Mouse (Mus musculus) gastrocnemius, postnatal 4 days (tissue): ENCODE results near the gene Camk1. TPM values are rescaled to one million over a fixed set of nuclear protein-coding genes. Genes with fewer than 3 reads are reported as not detected.
"Not testable (repeated sequence)": the region's sequence is repeated elsewhere in the genome, so short reads cannot be mapped to it uniquely, and the experiment has no call there.

ENCODE experiments used
- DNase-seq, 2 experiments: peaks; one replicate each; pipeline ENCODE4 v3.0.0; 2021 to 2022; ENCODE audit warnings: low spot score in 2 of 2, mixed read lengths in 2 of 2
- total RNA-seq, 2 experiments: library from RNA; stranded (reverse); gene quantifications; 2 replicates each; pipeline ENCODE4 v1.2.3; 2021

The Camk1 gene
- total RNA-seq, 2 experiments from 2014 or later: 47.5 to 49.5 TPM

DNA sequence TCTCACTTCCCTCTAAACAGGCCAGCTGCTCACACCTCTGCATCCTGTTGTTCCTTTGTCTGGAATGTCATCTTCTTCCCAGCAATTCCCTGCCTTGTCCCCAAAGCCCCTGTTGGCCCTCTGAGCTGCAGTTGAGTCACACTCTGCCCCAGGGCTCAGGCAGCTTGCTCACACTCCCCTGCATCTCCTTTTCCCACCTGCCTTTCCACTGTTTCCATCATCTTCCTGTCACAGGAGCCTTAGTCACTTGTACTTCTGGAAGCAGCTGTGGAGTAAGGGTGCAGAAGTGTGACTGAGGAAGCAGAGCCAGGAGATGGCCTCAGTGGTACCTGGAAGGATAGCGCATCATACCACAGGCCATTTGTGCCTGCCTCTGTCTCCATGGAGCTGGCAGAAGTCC, 18.5 kb upstream of the Camk1 start:
- DNase-seq: no peak

DNA sequence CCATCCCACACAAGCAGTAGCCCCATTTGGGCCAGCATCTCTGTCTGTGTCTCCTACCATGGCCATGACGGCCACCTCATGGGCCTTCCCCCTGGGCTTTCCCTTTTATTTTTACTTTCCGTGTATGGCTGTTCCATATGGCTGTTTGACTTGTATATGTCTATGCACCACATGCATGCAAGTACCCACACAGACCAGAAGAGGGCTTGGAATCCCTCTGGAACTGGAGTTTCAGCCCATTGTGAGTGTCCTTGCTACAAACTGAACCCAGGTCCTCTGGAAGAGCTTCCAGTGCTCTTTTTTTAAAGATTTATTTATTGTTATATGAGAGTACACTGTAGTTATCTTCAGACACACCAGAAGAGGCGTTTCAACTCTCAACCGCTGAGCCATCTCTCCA, 17.7 kb upstream of the Camk1 start:
- no peak for DNase-seq

DNA sequence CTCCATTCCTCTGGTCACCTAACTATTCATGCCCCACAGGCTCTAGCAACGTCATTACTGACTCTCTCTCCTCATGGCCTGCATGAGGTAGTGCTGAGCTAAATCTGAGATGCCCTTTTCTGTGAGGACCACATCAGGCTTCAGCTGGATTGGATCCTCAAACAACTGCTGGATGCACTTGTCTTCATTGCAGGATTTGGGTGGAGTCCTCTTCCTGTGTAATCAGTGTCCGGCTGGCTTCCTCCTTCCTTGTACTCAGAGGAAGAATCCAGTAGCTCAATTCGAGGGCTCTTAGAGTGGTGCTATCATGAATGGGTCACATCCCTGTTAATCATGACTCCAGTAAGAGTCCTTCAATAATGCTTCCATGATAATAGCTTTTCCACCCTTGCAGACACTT, 9.9 kb upstream of the Camk1 start:
- no peak for DNase-seq

DNA sequence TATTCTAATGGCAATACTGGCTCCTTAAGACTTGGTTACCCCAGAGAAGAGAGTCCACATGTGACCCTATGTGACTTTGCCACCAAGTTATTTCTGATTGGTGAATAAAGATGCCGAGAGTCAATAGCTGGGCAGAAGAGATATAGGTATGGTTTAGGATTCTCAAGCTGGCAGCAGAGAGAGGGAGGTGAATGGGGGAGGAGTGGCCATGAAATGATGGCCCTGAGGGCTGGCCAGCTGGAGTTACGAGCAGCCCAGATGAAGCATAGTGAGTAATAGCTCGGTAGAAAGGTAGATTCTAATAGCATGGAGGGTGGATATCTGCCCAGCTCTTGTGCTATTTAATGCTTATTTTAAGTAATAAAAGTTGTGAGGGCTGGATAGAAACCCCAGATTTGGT, 9.0 kb upstream of the Camk1 start:
- no peak for DNase-seq

GRCm38 (mm10) chr6:113351653-113352052, 7.9 kb upstream of the Camk1 start:
- DNase-seq: no peak

GRCm38 (mm10) chr6:113351161-113351560, 7.4 kb upstream of the Camk1 start:
- no peak for DNase-seq

DNA sequence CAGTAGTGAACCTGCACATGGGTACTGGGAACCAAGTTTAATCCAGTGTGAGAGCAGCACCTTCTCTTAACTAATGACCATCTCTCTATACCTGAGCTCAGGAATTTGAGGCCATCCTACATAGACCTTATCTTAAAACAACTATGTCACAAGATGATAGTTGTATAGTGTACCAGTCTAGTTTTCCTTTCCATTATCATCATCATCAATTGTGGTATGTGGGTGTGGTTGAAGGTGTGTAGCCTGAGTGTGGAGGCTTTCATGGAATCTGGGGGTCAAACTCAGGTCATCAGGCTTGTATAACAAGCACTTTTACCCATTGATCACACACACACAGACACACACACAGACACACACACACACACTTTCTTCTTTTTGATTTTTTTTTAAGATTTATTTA, 6.8 kb upstream of the Camk1 start:
- DNase-seq: no peak

- DNase-seq: no peak
Measured at GRCm38 (mm10) chr6:113346897-113347296, 3.1 kb upstream of the Camk1 start.

DNA sequence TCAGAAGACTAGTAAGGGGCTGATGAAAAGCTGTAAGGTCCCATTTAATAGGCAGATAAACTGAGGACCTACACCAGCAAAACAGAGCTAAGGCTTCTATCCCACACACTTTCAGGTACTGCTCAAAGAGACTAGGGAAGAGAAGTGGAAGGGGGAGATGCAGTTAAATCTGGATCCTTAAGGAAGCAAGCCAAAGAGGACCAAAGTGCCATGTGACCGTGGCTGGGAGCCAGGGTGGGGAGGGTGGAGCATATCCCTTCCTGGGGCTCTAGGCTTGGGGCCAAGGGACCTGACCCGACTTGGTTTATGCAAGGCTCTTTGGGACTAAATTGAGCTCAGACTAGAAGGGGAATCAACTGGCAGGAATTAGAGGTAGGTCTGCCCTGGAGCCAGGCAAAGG, 537 bp upstream of the Camk1 start:
- DNase-seq: peak in 1 of 2 experiments; percentile 53

- no peak for DNase-seq
Measured at GRCm38 (mm10) chr6:113342297-113342696, 1.5 kb downstream of the Camk1 start.

- no peak for DNase-seq
Measured at GRCm38 (mm10) chr6:113341574-113341973, 2.2 kb downstream of the Camk1 start.

DNA sequence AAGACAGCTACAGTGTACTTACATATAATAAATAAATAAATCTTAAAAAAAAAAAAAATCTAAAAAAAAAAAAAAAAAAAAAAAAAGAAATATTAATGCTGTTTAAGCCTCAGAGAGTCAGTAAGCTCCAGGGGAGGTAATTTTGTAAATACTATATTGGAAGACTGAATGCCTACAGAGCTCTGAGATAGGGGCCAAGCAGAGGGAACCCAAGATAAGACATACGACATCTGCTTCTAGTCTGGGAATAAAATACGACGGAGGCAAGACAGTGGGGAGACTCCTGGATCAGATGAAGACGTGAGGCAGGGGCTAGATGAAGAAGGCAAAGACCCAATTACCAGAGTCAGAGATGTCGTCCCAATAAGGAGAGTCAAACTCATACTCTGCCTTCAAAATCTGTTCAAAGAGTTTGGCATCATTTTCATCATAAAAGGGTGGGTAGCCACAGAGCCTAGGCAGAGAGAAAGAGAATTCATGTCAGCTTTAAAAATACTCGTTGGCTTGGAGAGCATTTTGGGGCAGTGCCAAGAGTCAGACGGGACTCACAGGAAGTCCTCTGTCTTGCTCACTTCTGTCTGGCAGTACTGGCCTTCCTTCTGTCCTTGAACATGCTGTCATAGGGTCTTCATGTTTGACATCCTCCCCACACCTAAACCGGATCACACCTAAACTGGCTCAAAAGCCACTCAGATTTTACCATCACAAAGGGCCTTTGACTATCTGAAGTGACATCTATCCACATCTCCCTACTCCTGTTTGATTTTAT, 6.7 kb downstream of the Camk1 start:
- no peak for DNase-seq

DNA sequence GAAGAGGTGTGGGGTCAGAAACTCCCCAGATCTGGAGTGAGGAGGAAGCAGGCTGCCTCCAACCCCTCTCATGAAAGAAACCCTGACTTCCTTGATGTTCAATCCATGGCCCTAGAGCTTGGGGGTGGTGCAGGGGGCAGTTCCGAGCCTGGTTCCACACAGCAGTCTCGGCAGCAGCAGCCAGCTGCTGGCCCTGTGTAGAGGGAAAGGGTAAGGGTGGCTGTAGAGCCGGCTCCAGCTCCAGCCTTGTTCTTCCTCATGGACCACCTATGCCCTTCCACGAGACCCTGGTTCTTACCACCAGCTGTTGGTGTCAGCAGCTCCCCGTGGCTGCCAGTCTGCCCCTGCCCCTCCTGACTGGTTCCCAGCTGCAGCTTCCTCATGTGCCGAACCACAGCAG, 9.6 kb downstream of the Camk1 start:
- no peak for DNase-seq

DNA sequence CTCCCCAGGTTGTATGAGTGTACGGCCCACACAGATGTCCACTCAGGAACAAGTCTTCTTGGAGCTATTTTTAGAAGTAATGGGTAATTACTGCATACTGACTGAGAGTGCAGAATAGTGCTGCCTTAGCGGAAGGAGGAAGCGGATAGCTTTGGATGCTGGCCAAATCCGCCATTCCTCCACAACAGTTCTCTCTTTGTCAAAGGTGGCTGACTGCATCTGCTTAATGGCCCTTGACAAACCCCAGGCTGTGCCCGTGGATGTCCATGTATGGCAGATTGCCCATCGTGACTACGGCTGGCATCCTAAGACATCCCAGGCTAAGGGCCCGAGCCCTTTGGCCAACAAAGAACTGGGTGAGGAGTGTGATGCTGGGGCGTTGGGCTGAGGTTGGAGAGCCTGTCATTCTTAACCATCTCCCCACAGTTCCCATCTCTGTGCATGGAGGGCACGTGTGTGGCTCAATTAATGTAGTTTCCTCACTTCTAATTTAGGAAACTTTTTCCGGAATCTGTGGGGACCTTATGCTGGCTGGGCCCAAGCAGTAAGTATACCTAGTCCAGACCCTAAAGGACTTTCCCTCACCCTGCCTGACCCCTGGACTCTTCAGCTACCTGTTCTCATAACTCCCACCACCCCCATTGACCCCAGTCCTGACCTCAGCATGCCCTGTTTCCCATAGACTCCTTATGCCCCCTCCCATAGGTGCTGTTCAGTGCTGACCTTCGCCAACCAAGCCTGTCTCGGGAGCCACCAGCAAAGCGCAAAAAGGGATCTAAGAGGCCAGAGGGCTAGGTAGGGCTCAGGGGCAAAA, 10.4 kb downstream of the Camk1 start:
- DNase-seq: peak in 1 of 2 experiments; percentile 54

GRCm38 (mm10) chr6:113332734-113333133, 11.1 kb downstream of the Camk1 start:
- DNase-seq: not testable (repeated sequence)

GRCm38 (mm10) chr6:113331721-113332120, 12.1 kb downstream of the Camk1 start:
- DNase-seq: no peak

DNA sequence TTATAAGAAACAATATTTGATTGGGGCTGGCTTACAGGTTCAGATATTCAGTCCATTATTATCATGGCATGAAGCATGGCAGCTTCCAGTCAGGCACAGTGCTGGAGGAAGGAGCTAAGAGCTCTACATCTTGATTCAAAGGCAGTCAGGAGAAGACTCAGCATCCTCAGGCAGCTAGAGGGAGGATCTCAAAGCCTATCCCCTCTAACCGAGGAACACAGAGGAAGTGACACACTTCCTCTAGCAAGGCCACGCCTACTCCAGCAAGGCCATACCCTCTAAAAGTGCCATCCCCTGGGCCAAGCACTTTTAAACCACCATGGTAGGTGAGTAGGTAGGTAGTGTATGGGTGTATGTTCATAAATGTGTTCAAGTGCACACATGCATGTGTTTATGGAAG, 13.2 kb downstream of the Camk1 start:
- DNase-seq: no peak

- DNase-seq: no peak
Measured at GRCm38 (mm10) chr6:113329396-113329795, 14.4 kb downstream of the Camk1 start.

GRCm38 (mm10) chr6:113326533-113327315, 17.1 kb downstream of the Camk1 start, which contains the start of gene Ogg1:
Gene Ogg1, plus strand, starts transcription at chr6:113326972.
- peak; percentile 90 to 95 for DNase-seq

GRCm38 (mm10) chr6:113315972-113316371, 27.8 kb downstream of the Camk1 start:
- no peak for DNase-seq

- no peak for DNase-seq
Measured at GRCm38 (mm10) chr6:113308141-113308540, 35.6 kb downstream of the Camk1 start.
